Mouse (Mus musculus): ENCODE data around the gene Fgd6. TPM values are rescaled to one million over a fixed set of nuclear protein-coding genes. Genes with fewer than 3 reads are reported as not detected.
A peak's percentile ranks its signal among the peaks of the same experiment; 100 is the strongest.

Fgd6 gene
- polyA plus RNA-seq, 1 experiment from 2014 or later, result 1.3 TPM

DNA sequence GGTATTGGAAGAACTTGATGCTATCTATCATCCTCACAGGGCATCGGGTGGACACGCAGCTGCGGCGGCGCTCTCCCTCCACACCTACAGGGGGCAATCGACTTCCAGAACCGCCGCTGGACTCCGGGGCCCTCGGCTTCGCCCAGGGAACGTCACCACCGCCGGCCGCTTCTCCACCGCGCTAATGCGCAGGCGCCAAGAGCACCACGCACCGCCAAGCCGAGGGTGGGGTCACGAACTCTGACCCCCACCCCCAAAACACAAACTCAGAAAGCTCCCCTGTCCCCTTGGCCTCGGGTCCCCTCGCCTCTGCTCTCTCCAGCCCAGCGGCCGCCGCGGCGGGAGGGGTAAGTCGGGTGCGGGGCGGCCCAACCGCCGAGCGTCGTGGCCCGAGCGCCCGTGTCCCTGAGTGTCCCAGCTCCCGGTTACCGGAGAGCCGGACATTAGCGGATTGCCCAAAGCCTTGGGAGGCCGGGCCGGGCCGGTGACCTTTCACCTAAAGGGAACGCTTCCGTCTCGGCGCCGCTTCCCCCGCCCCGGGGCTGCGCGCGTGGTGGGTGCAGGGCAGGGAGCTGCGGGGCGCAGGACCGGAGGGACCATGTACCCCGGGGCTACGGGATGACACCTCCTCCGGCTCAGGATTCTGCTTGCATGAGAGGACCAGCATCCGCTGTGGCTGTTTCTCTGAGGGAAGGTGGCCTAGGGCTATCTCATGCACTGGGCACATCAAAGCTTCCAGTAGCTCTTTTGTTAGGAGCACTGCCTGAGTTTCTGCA is 112.1 kb downstream of the Fgd6 start, which contains the start of gene Nr2c1:
Gene Nr2c1, plus strand, starts transcription at position 268 of the 776 bp plus-strand sequence.
- Histone ChIP-seq H3K9ac (ENCODE audit: low read length) (peak within 1 kb of the TSS; percentile 94), H3K4me3 (ENCODE audit: low read depth, low read length) (peak within 1 kb of the TSS; percentile 90), H3K27me3 (replicated peaks; ENCODE audit: control insufficient read depth, insufficient read depth, low read length) (no peaks in the 10 kb centered on the region), H3K9me3 (replicated peaks; ENCODE audit: control insufficient read depth, low read length) (no peaks in the 10 kb centered on the region), H3K4me2 (ENCODE audit: low read length) (peak within 1 kb of the TSS; percentile 64), H3K27ac (ENCODE audit: low read depth, low read length) (peak within 1 kb of the TSS; percentile 74), H3K4me1 (ENCODE audit: control insufficient read depth, insufficient read depth, low read length) (peaks cover 6% of the 10 kb centered on the region; the same call in 1 of the 2 replicates), H3K36me3 (ENCODE audit: control insufficient read depth, insufficient read depth, low read length) (no peaks in the 10 kb centered on the region)
- WGBS, result under 1% methylated on average over 63 of the region's 64 CpGs
- DNase-seq (ENCODE audit: low spot score), result peak; percentile 89
- ATAC-seq, result peak; percentile 92

DNA sequence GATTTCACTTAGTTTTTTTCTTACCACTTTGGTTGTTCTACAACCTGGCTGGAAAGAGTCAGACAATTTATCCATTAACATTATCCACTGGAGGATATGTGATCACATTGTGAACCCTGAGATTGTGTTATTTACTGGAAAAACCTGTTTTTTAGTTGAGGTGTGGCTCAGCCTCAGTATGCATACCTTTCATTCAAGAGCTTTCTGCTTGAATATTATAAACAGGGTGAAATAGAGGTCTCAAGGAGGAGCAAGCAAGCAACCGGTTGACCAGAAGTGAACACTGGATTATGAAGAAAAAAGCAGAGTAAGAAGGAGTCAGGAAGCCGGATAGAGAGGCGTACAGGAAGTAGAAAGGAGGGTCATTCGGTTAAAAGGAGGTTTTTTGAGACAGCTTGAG is 115.7 kb downstream of the Fgd6 start:
- Histone ChIP-seq H3K27ac (ENCODE audit: low read depth, low read length) (no peak overlapping the region), H3K4me2 (ENCODE audit: low read length) (no peak overlapping the region), H3K9me3 (replicated peaks; ENCODE audit: control insufficient read depth, low read length) (no peaks in the 10 kb centered on the region), H3K9ac (ENCODE audit: low read length) (no peak overlapping the region), H3K36me3 (ENCODE audit: control insufficient read depth, insufficient read depth, low read length) (0 out of 2 replicates have a peak, but pooled peaks cover 2% of the 10 kb centered on the region), H3K27me3 (replicated peaks; ENCODE audit: control insufficient read depth, insufficient read depth, low read length) (no peaks in the 10 kb centered on the region), H3K4me1 (ENCODE audit: control insufficient read depth, insufficient read depth, low read length) (peaks cover 6% of the 10 kb centered on the region; the same call in 1 of the 2 replicates), H3K4me3 (ENCODE audit: low read depth, low read length) (no peak overlapping the region)
- WGBS, result 92% methylated on average over 4 of the region's 4 CpGs
- ATAC-seq (no peak), DNase-seq (ENCODE audit: low spot score) (no peak)

DNA sequence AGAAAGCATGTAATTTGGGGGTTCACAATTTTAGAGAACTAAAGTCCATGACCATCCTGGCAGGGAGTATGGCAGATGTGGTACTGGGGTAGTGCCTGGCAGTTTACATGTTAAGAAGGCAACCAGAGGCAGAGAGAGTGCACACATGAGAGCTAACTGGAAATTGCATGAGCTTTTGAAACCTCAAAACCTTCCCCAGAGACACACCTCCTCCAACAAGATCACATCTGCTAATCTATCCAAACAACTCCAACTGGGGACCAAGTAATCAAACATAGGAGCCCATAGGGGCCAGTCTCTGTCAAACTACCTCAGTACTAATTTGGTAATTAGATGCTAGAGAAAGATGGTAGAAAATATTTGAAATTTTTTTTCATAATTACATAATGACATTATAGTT is 118.0 kb downstream of the Fgd6 start:
- no peak overlapping the region for H3K27ac ChIP-seq (ENCODE audit: low read depth, low read length)
- ATAC-seq (no peak), DNase-seq (ENCODE audit: low spot score) (no peak)
- H3K4me1 ChIP-seq (ENCODE audit: control insufficient read depth, insufficient read depth, low read length), result peaks cover 4% of the 10 kb centered on the region; the same call in 1 of the 2 replicates
- no peaks in the 10 kb centered on the region for H3K9me3 ChIP-seq (replicated peaks; ENCODE audit: control insufficient read depth, low read length)
- H3K4me2 ChIP-seq (ENCODE audit: low read length), result no peak overlapping the region
- H3K36me3 ChIP-seq (ENCODE audit: control insufficient read depth, insufficient read depth, low read length), result peaks cover 15% of the 10 kb centered on the region
- no peaks in the 10 kb centered on the region for H3K27me3 ChIP-seq (replicated peaks; ENCODE audit: control insufficient read depth, insufficient read depth, low read length)
- no peak overlapping the region for H3K9ac ChIP-seq (ENCODE audit: low read length)
- no peak overlapping the region for H3K4me3 ChIP-seq (ENCODE audit: low read depth, low read length)

DNA sequence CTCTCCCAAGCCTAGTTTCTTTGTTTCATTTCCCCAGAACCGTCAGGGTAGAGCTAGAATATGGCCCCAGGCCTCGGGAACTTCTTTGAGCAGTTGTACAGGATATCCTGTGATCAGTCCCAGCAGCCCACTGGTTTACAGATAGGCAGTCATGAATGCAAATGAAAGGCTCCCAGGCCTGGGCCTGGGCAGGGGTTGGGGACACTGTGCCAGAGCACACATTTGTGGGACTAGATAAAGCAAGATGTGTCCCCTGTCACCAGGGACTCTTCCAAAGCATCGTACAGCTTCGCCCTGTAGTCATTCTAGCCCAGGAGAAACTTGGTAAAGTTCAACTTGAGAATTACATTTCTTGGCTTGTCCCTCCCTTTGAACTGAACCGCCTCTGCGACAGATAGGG is 123.2 kb downstream of the Fgd6 start:
- Histone ChIP-seq H3K27me3 (replicated peaks; ENCODE audit: control insufficient read depth, insufficient read depth, low read length) (no peaks in the 10 kb centered on the region), H3K27ac (ENCODE audit: low read depth, low read length) (no peak overlapping the region), H3K36me3 (ENCODE audit: control insufficient read depth, insufficient read depth, low read length) (peaks cover 35% of the 10 kb centered on the region), H3K4me1 (ENCODE audit: control insufficient read depth, insufficient read depth, low read length) (no peaks in the 10 kb centered on the region), H3K4me3 (ENCODE audit: low read depth, low read length) (no peak overlapping the region), H3K4me2 (ENCODE audit: low read length) (no peak overlapping the region), H3K9ac (ENCODE audit: low read length) (no peak overlapping the region), H3K9me3 (replicated peaks; ENCODE audit: control insufficient read depth, low read length) (no peaks in the 10 kb centered on the region)
- 94% methylated on average over 6 of the region's 6 CpGs for WGBS
- DNase-seq (ENCODE audit: low spot score) (no peak), ATAC-seq (no peak)

DNA sequence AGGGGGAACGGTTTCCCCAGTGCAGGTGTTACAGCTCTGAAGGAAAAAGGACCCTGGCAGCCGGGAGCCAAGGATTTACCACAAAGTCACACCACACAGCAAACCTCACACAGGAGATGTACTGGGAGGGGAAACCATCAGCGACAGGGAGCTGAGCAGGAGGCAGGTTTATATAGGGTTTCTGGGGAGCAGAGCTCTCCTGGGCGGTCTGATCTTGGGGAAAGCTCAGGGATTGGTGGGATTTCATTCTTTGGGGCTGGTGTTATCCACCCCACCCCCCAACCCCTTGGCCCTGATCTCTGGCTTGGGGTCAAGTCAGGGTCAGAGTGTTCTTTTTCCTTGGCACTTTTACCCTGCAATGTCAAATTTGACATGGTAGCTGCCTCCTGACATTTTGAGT is 123.6 kb downstream of the Fgd6 start:
- Histone ChIP-seq H3K27me3 (replicated peaks; ENCODE audit: control insufficient read depth, insufficient read depth, low read length) (no peaks in the 10 kb centered on the region), H3K9ac (ENCODE audit: low read length) (no peak overlapping the region), H3K4me1 (ENCODE audit: control insufficient read depth, insufficient read depth, low read length) (no peaks in the 10 kb centered on the region), H3K9me3 (replicated peaks; ENCODE audit: control insufficient read depth, low read length) (no peaks in the 10 kb centered on the region), H3K36me3 (ENCODE audit: control insufficient read depth, insufficient read depth, low read length) (peaks cover 40% of the 10 kb centered on the region), H3K4me3 (ENCODE audit: low read depth, low read length) (no peak overlapping the region), H3K27ac (ENCODE audit: low read depth, low read length) (no peak overlapping the region), H3K4me2 (ENCODE audit: low read length) (no peak overlapping the region)
- ATAC-seq (no peak), DNase-seq (ENCODE audit: low spot score) (no peak)
- WGBS, result 93% methylated on average over 4 of the region's 4 CpGs

DNA sequence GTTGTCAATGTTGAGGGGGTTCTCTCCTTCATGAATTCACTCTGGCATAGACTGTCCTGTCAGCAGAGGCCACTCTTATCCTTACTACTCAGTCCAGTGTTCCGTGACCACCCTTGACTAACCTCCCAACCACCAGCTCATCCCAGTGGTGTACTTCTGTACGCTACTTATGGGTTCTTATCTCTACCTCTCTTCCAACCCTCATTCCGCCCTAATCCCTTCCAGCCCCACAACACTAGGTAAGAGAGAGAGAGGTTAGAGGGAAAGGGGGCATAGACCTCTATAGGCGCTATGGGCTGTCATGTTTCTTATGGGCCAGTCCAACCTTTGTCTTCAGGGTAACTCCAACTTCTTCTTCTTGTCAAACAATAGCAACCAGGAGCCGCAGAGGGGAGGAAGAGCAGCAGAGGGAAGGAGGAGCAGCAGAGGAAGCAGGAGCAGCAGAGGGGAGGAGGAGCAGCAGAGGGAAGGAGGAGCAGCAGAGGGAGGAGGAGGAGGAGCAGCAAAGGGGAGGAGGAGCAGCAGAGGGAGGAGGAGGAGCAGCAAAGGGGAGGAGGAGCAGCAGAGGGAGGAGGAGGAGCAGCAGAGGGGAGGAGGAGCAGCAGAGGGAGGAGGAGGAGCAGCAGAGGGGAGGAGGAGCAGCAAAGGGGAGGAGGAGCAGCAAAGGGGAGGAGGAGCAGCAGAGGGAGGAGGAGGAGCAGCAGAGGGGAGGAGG is 125.4 kb downstream of the Fgd6 start:
- no peak overlapping the region for H3K27ac ChIP-seq (ENCODE audit: low read depth, low read length)
- no peaks in the 10 kb centered on the region for H3K9me3 ChIP-seq (replicated peaks; ENCODE audit: control insufficient read depth, low read length)
- no peak for ATAC-seq
- H3K4me2 ChIP-seq (ENCODE audit: low read length), result no peak overlapping the region
- DNase-seq (ENCODE audit: low spot score), result no peak
- H3K9ac ChIP-seq (ENCODE audit: low read length), result no peak overlapping the region
- H3K4me3 ChIP-seq (ENCODE audit: low read depth, low read length), result no peak overlapping the region
- no peaks in the 10 kb centered on the region for H3K27me3 ChIP-seq (replicated peaks; ENCODE audit: control insufficient read depth, insufficient read depth, low read length)
- WGBS, result 92% methylated on average over 5 of the region's 5 CpGs
- H3K4me1 ChIP-seq (ENCODE audit: control insufficient read depth, insufficient read depth, low read length), result no peaks in the 10 kb centered on the region
- peaks cover 47% of the 10 kb centered on the region for H3K36me3 ChIP-seq (ENCODE audit: control insufficient read depth, insufficient read depth, low read length)

DNA sequence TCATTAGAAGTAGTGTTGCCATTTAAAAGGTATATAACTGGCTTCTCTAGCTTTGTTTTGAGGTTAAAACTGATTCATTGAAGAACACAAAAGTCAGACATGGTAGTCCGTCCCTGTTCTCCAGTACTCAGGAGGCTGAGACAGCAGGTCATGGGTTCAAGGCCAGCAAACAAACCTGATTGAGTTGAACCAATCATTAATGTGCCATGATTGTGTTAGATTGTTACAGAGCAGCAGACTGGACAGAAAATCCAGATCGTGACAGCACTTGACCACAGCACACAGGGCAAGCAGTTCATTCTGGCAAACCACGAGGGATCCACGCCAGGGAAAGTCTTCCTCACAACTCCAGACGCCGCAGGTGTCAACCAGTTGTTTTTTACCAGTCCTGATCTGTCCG is 126.2 kb downstream of the Fgd6 start:
- 92% methylated on average over 7 of the region's 7 CpGs for WGBS
- no peak overlapping the region for H3K4me3 ChIP-seq (ENCODE audit: low read depth, low read length)
- ATAC-seq, result no peak
- no peak overlapping the region for H3K27ac ChIP-seq (ENCODE audit: low read depth, low read length)
- H3K27me3 ChIP-seq (replicated peaks; ENCODE audit: control insufficient read depth, insufficient read depth, low read length), result no peaks in the 10 kb centered on the region
- H3K36me3 ChIP-seq (ENCODE audit: control insufficient read depth, insufficient read depth, low read length), result peaks cover 50% of the 10 kb centered on the region
- no peaks in the 10 kb centered on the region for H3K9me3 ChIP-seq (replicated peaks; ENCODE audit: control insufficient read depth, low read length)
- no peak overlapping the region for H3K9ac ChIP-seq (ENCODE audit: low read length)
- no peaks in the 10 kb centered on the region for H3K4me1 ChIP-seq (ENCODE audit: control insufficient read depth, insufficient read depth, low read length)
- DNase-seq (ENCODE audit: low spot score), result no peak
- no peak overlapping the region for H3K4me2 ChIP-seq (ENCODE audit: low read length)

DNA sequence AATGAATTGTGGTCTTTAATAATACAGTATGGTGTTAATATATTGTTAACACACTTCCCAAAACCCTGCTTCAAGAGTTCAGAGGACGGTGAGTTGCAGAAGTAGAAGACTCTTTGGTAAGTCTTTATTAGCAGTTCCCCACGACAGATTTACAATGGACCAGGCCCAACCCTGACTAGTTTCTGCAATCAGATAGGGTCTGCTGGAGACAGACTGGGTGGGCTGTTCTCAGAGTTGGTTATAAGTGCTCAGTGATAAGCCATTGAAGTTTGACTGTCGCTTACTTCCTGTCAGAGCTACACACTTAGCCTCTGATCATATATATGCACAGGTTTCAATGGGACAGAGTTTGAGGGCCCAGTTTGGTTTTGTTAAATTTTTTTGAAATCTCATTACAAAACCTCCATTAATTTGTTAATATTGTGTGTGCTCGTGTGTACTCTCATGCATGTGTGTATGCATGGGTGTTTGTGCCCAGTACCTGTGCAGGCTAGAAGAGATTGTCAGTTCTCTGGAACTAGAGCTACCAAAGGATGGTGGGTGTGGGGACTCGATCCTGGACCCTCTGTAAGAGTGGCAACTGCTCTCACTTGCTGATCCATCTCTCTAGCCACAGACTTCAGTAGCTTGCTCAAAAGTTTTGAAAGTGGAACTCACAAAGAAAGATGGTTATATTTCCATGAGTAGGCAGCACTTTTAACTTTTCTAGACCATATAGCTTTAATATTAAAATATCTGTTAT is 128.5 kb downstream of the Fgd6 start:
- 86% methylated on average over 5 of the region's 5 CpGs for WGBS
- DNase-seq (ENCODE audit: low spot score), result no peak

More for the DNA sequence above, 128.5 kb downstream of the Fgd6 start:
- Histone ChIP-seq H3K9ac (ENCODE audit: low read length) (no peak overlapping the region), H3K27me3 (replicated peaks; ENCODE audit: control insufficient read depth, insufficient read depth, low read length) (no peaks in the 10 kb centered on the region), H3K4me1 (ENCODE audit: control insufficient read depth, insufficient read depth, low read length) (no peaks in the 10 kb centered on the region), H3K27ac (ENCODE audit: low read depth, low read length) (no peak overlapping the region), H3K4me2 (ENCODE audit: low read length) (no peak overlapping the region), H3K9me3 (replicated peaks; ENCODE audit: control insufficient read depth, low read length) (no peaks in the 10 kb centered on the region), H3K36me3 (ENCODE audit: control insufficient read depth, insufficient read depth, low read length) (peaks cover 53% of the 10 kb centered on the region), H3K4me3 (ENCODE audit: low read depth, low read length) (no peak overlapping the region)
- no peak for ATAC-seq

All from forebrain, embryonic 14.5 days (tissue).